Mouse (Mus musculus) lung, embryonic 16.5 days (tissue): ENCODE measurements around the gene Taco1. TPM values are rescaled to one million over a fixed set of nuclear protein-coding genes. Genes with fewer than 3 reads are reported as not detected.
"Not testable (repeated sequence)": the region's sequence is repeated elsewhere in the genome, so short reads cannot be mapped to it uniquely, and the experiment has no call there.

Experiments used
- ATAC-seq: fragments of 200-750 bp; cut with Nextera tagmentation; 2 replicates; pipeline ENCODE4 v1.8.0; 2017; ENCODE audit warnings: low read depth, mild to moderate bottlenecking, moderate library complexity
- H3K27ac ChIP-seq: fragments of 300-500 bp; sonication (generic); 2 replicates; pipeline ENCODE4 v1.5.1; 2014; ENCODE audit warnings: mild to moderate bottlenecking, control low read depth, low read length
- H3K27me3 ChIP-seq: fragments of 300-500 bp; sonication (generic); 2 replicates; pipeline ENCODE4 v1.6.1; 2014; ENCODE audit warnings: low read depth, low read length, mixed read lengths; ENCODE audit not compliant: control insufficient read depth, insufficient read depth
- H3K36me3 ChIP-seq: fragments of 300-500 bp; sonication (generic); 2 replicates; pipeline ENCODE4 v1.6.1; 2014; ENCODE audit warnings: low read length; ENCODE audit not compliant: control insufficient read depth, insufficient read depth
- H3K4me1 ChIP-seq: fragments of 300-500 bp; sonication (generic); replicated peaks from 2 replicates; pipeline ENCODE4 v1.6.1; 2014; ENCODE audit warnings: low read length, mixed read lengths; ENCODE audit not compliant: control insufficient read depth, insufficient read depth
- H3K4me2 ChIP-seq: fragments of 300-500 bp; sonication (generic); 2 replicates; pipeline ENCODE4 v1.6.1; 2014; ENCODE audit warnings: low read depth, low read length, control low read depth
- H3K4me3 ChIP-seq: fragments of 300-500 bp; sonication (generic); 2 replicates; pipeline ENCODE4 v1.5.1; 2014; ENCODE audit warnings: mild to moderate bottlenecking, low read length, control low read depth
- H3K9ac ChIP-seq: fragments of 300-500 bp; sonication (generic); 2 replicates; pipeline ENCODE4 v1.6.1; 2014; ENCODE audit warnings: low read length, control low read depth
- H3K9me3 ChIP-seq: fragments of 300-500 bp; sonication (generic); 2 replicates; pipeline ENCODE4 v1.6.1; 2016; ENCODE audit warnings: low read length; ENCODE audit not compliant: control insufficient read depth
- WGBS: fragments of 180-500 bp; shearing (Covaris S2); extraction: QIAGEN DNeasy Blood & Tissue Kit; methylation state at CpG from one replicate; pipeline ENCODE4 v1.1.7; 2014; 5-methylcytosine and 5-hydroxymethylcytosine counted together
- polyA plus RNA-seq: library from polyadenylated mRNA; unstranded; fragments of >200 nt; fragmentation: Nextera tagmentation; extraction: Ambion mirVana; gene quantifications from 2 replicates; pipeline ENCODE4 v1.2.1, GENCODE M21; 2015

Gene Taco1
- polyA plus RNA-seq, 1 experiment from 2014 or later, result 8.6 TPM

GRCm38 (mm10) chr11:106056819-106057491 is 8.9 kb upstream of the Taco1 start:
- Histone ChIP-seq H3K27ac (no peak overlapping the region), H3K36me3 (peaks cover 41% of the 10 kb centered on the region)

GRCm38 (mm10) chr11:106058020-106058419 is 7.8 kb upstream of the Taco1 start:
- WGBS, result 74% methylated on average over 8 of the region's 8 CpGs
- peaks cover 32% of the 10 kb centered on the region for H3K36me3 ChIP-seq
- no peak overlapping the region for H3K4me2 ChIP-seq
- H3K4me3 ChIP-seq, result no peak overlapping the region
- H3K4me1 ChIP-seq, result no peaks in the 10 kb centered on the region
- no peaks in the 10 kb centered on the region for H3K9me3 ChIP-seq
- no peak for ATAC-seq
- H3K27me3 ChIP-seq, result no peaks in the 10 kb centered on the region
- no peak overlapping the region for H3K9ac ChIP-seq
- H3K27ac ChIP-seq, result no peak overlapping the region

More at GRCm38 (mm10) chr11:106056819-106057491, 8.9 kb upstream of the Taco1 start:
- 86% methylated on average over 8 of the region's 8 CpGs for WGBS
- H3K9ac ChIP-seq, result no peak overlapping the region
- H3K4me3 ChIP-seq, result no peak overlapping the region
- no peaks in the 10 kb centered on the region for H3K27me3 ChIP-seq
- no peak overlapping the region for H3K4me2 ChIP-seq
- no peak for ATAC-seq
- H3K4me1 ChIP-seq, result no peaks in the 10 kb centered on the region
- H3K9me3 ChIP-seq, result no peaks in the 10 kb centered on the region

- Histone ChIP-seq H3K9me3 (no peaks in the 10 kb centered on the region), H3K27me3 (no peaks in the 10 kb centered on the region), H3K4me1 (no peaks in the 10 kb centered on the region), H3K27ac (no peak overlapping the region), H3K4me2 (no peak overlapping the region), H3K36me3 (peaks cover 16% of the 10 kb centered on the region; the same call in 1 of the 2 replicates), H3K9ac (no peak overlapping the region), H3K4me3 (no peak overlapping the region)
- 81% methylated on average over 1 of the region's 1 CpGs for WGBS
- ATAC-seq, result no peak
Observed at GRCm38 (mm10) chr11:106060549-106060948, 5.3 kb upstream of the Taco1 start.

- H3K9me3 ChIP-seq, result no peaks in the 10 kb centered on the region
- 88% methylated on average over 1 of the region's 1 CpGs for WGBS
- H3K36me3 ChIP-seq, result peaks cover 11% of the 10 kb centered on the region; the same call in 1 of the 2 replicates
- H3K27ac ChIP-seq, result no peak overlapping the region
- no peak for ATAC-seq
- H3K27me3 ChIP-seq, result no peaks in the 10 kb centered on the region
- H3K4me2 ChIP-seq, result no peak overlapping the region
- no peak overlapping the region for H3K4me3 ChIP-seq
- H3K4me1 ChIP-seq, result no peaks in the 10 kb centered on the region
- no peak overlapping the region for H3K9ac ChIP-seq
Observed at GRCm38 (mm10) chr11:106061311-106061710, 4.5 kb upstream of the Taco1 start.

- 80% methylated on average over 5 of the region's 5 CpGs for WGBS
- no peak overlapping the region for H3K9ac ChIP-seq
- ATAC-seq, result no peak
- H3K27ac ChIP-seq, result no peak overlapping the region
- H3K36me3 ChIP-seq, result no peaks in the 10 kb centered on the region
- H3K9me3 ChIP-seq, result no peaks in the 10 kb centered on the region
- H3K4me1 ChIP-seq, result peaks cover 6% of the 10 kb centered on the region; the same call in 1 of the 2 replicates
- H3K27me3 ChIP-seq, result no peaks in the 10 kb centered on the region
- H3K4me2 ChIP-seq, result no peak overlapping the region
- H3K4me3 ChIP-seq, result no peak overlapping the region
Observed at GRCm38 (mm10) chr11:106063756-106064155, 2.1 kb upstream of the Taco1 start.

- no peaks in the 10 kb centered on the region for H3K9me3 ChIP-seq
- H3K27me3 ChIP-seq, result no peaks in the 10 kb centered on the region
- peaks cover 6% of the 10 kb centered on the region; the same call in 1 of the 2 replicates for H3K4me1 ChIP-seq
- no peak; the same call in 1 of the 2 replicates for ATAC-seq
- H3K36me3 ChIP-seq, result 0 out of 2 replicates have a peak, but pooled peaks cover 2% of the 10 kb centered on the region
- no peak overlapping the region for H3K27ac ChIP-seq
- WGBS, result 34% methylated on average over 18 of the region's 18 CpGs
- H3K4me3 ChIP-seq, result peak overlapping the region; percentile 64
- H3K4me2 ChIP-seq, result peak overlapping the region; percentile 84
- peak overlapping the region; percentile 53 for H3K9ac ChIP-seq
Observed at GRCm38 (mm10) chr11:106065073-106065922, 563 bp upstream of the Taco1 start.

- WGBS, result 10% methylated on average over 23 of the region's 23 CpGs
- Histone ChIP-seq H3K27ac (peak overlapping the region; percentile 82), H3K4me2 (peak overlapping the region; percentile 84), H3K9ac (peak overlapping the region; percentile 84), H3K4me3 (peak overlapping the region; percentile 64)
- not testable (repeated sequence) for ATAC-seq, H3K27me3 ChIP-seq, H3K4me1 ChIP-seq, H3K9me3 ChIP-seq, H3K36me3 ChIP-seq
Observed at GRCm38 (mm10) chr11:106066616-106067015, 755 bp downstream of the Taco1 start.

GRCm38 (mm10) chr11:106073774-106074173 is 7.9 kb downstream of the Taco1 start:
- Histone ChIP-seq H3K27me3 (no peaks in the 10 kb centered on the region), H3K4me2 (no peak overlapping the region), H3K36me3 (peaks cover 6% of the 10 kb centered on the region), H3K4me1 (no peaks in the 10 kb centered on the region), H3K4me3 (no peak overlapping the region), H3K9me3 (no peaks in the 10 kb centered on the region), H3K9ac (no peak overlapping the region), H3K27ac (no peak overlapping the region)
- ATAC-seq, result no peak
- 79% methylated on average over 3 of the region's 3 CpGs for WGBS

- ATAC-seq, result peak; percentile 62; the same call in 1 of the 2 replicates
- peaks cover 2% of the 10 kb centered on the region; the same call in 1 of the 2 replicates for H3K36me3 ChIP-seq
- no peaks in the 10 kb centered on the region for H3K9me3 ChIP-seq
- no peak overlapping the region for H3K4me3 ChIP-seq
- no peak overlapping the region for H3K4me2 ChIP-seq
- 0% methylated on average over 4 of the region's 4 CpGs for WGBS
- H3K9ac ChIP-seq, result no peak overlapping the region
- H3K27me3 ChIP-seq, result no peaks in the 10 kb centered on the region
- no peaks in the 10 kb centered on the region for H3K4me1 ChIP-seq
- no peak overlapping the region for H3K27ac ChIP-seq
Observed at GRCm38 (mm10) chr11:106076321-106076720, 10.5 kb downstream of the Taco1 start.
